Mouse (Mus musculus) heart, embryonic 14.5 days (tissue): Measurements from ENCODE around the gene Hexdc. TPM values are rescaled to one million over a fixed set of nuclear protein-coding genes. Genes with fewer than 3 reads are reported as not detected.

Experiments
- ATAC-seq: fragments of 200-750 bp; cut with Nextera tagmentation; 2 replicates; pipeline ENCODE4 v1.8.0; 2017; ENCODE audit warnings: low read depth, moderate TSS enrichment; ENCODE audit not compliant: insufficient number of reproducible peaks, insufficient read depth, low FRiP score
- H3K27ac ChIP-seq, 2 experiments: fragments of 200-500 bp in 1 of 2; fragments of 300-500 bp in 1 of 2; sonication (generic) in 1 of 2; replicated peaks in 1 of 2; 2 replicates each; pipeline ENCODE4 v1.5.1; 2012 to 2014; ENCODE audit warnings: low read depth in 2 of 2, low read length in 2 of 2, control low read depth in 1 of 2, mild to moderate bottlenecking in 1 of 2, mixed read lengths in 1 of 2; ENCODE audit not compliant: control insufficient read depth in 1 of 2, insufficient read depth in 1 of 2
- H3K27me3 ChIP-seq: fragments of 300-500 bp; sonication (generic); 2 replicates; pipeline ENCODE4 v1.6.1; 2014; ENCODE audit warnings: mild to moderate bottlenecking, low read length, control low read depth; ENCODE audit not compliant: control insufficient read depth, insufficient read depth
- H3K36me3 ChIP-seq: fragments of 300-500 bp; sonication (generic); 2 replicates; pipeline ENCODE4 v1.6.1; 2014; ENCODE audit warnings: mild to moderate bottlenecking, control low read depth, low read length, mixed read lengths; ENCODE audit not compliant: control insufficient read depth, insufficient read depth
- H3K4me1 ChIP-seq, 2 experiments: fragments of 200-500 bp in 1 of 2; fragments of 300-500 bp in 1 of 2; sonication (generic) in 1 of 2; 2 replicates each; pipeline ENCODE4 v1.6.1; 2012 to 2014; ENCODE audit warnings: low read length in 2 of 2, control low read depth in 1 of 2, mixed read lengths in 1 of 2; ENCODE audit not compliant: control insufficient read depth in 2 of 2, insufficient read depth in 2 of 2
- H3K4me2 ChIP-seq: fragments of 300-500 bp; sonication (generic); 2 replicates; pipeline ENCODE4 v1.6.1; 2014; ENCODE audit warnings: mild to moderate bottlenecking, low read length
- H3K4me3 ChIP-seq, 2 experiments: fragments of 200-500 bp in 1 of 2; fragments of 300-500 bp in 1 of 2; sonication (generic) in 1 of 2; 2 replicates each; pipeline ENCODE4 v1.5.1; 2012 to 2014; ENCODE audit warnings: low read length in 2 of 2, mild to moderate bottlenecking in 2 of 2, control low read depth in 1 of 2, low read depth in 1 of 2, moderate library complexity in 1 of 2; ENCODE audit not compliant: control insufficient read depth in 1 of 2, insufficient read depth in 1 of 2
- H3K9ac ChIP-seq: fragments of 300-500 bp; sonication (generic); 2 replicates; pipeline ENCODE4 v1.6.1; 2014; ENCODE audit warnings: mild to moderate bottlenecking, low read length
- H3K9me3 ChIP-seq: fragments of 300-500 bp; sonication (generic); 2 replicates; pipeline ENCODE4 v1.6.1; 2016; ENCODE audit warnings: low read length, control low read depth; ENCODE audit not compliant: control insufficient read depth
- WGBS: fragments of 180-500 bp; shearing (Covaris S2); extraction: QIAGEN DNeasy Blood & Tissue Kit; methylation state at CpG from one replicate; pipeline ENCODE4 v1.1.7; 2014; 5-methylcytosine and 5-hydroxymethylcytosine counted together
- polyA plus RNA-seq: library from polyadenylated mRNA; unstranded; fragments of >200 nt; fragmentation: Nextera tagmentation; extraction: Ambion mirVana; gene quantifications from 2 replicates; pipeline ENCODE4 v1.2.1, GENCODE M21; 2014

The Hexdc gene
- polyA plus RNA-seq, 1 experiment from 2014 or later, result 8.8 TPM

DNA sequence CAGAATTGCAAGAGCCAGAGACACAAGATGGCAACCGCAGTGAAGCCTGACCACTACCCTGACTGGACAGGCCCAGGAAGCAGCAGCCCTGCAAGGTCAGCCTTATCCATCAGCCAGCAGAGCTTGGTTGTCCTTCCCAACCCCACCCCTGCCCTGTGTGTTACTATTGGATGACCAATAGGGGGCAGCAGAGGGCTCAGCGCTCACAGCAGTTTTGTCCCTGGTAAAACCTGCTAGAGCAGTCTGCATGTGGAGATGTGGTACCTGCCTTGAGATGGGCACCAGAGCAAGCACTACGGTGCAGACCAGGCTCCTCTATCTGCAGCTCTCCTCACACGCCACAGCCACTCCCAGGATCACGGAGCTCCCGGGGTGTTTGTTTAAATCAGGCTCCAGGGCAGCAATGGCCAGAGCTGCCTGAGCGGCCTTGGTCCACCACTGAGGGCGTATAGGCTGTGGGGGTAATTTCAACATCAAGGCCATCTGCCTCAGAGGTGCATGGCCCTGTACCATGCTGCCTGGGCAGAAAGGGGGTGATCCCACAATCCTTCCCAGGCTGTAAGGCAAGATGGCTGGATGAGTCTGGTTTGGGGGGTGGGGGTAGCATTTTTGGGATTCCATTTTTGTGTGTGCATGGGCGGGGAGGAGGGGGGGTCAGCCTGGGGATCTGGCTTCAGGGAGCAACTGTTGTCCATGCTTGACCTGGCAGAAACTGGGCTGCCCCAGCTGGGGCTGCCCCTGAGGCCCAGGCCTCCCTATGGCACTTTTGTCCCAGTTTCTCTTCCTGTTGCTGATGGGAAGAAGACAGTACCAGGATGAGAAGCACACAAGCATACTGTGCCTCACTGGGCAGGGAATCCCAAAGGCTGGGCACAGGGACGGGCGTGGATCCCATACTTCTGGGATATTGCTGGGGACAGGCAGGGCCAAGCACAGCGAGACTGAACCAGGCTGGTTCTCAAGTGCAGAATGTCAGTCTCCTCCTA, 27.7 kb upstream of the Hexdc start:
- no peaks in the 10 kb centered on the region for H3K27me3 ChIP-seq
- no peaks in the 10 kb centered on the region for H3K9me3 ChIP-seq
- H3K4me3 ChIP-seq, result no peak overlapping the region
- H3K4me2 ChIP-seq, result no peak overlapping the region
- no peak overlapping the region for H3K27ac ChIP-seq
- H3K9ac ChIP-seq, result no peak overlapping the region
- ATAC-seq, result peak; percentile 44; the same call in 1 of the 2 replicates
- 52% methylated on average over 12 of the region's 12 CpGs for WGBS
- peaks cover under 1% of the 10 kb centered on the region; the same call in 1 of the 2 replicates for H3K36me3 ChIP-seq
- peaks cover 0 to 2% of the 10 kb centered on the region in 2 experiments; a peak in 1 of 4 replicates for H3K4me1 ChIP-seq

DNA sequence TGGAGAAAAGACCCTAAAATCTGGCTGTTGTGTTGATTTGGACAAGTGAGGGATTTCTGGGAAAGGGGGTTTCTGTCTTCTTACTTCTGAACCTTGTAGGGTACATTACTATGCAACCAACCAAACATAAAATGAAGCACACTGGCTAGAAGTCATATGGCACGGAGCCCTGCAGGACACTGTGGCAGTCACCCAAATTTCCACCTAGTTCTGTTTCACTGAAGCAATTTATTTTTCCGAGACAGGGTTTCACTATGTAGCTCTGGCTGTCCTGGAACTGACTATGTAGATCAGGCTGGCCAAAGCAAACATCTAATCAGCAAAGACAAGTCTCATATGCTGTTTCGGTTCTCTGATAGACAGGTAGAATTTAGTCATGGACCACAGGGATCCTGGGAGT, 14.6 kb upstream of the Hexdc start:
- Histone ChIP-seq H3K27ac (no peak overlapping the region), H3K27me3 (no peaks in the 10 kb centered on the region), H3K36me3 (0 out of 2 replicates have a peak, but pooled peaks cover 6% of the 10 kb centered on the region), H3K4me2 (no peak overlapping the region), H3K4me3 (no peak overlapping the region), H3K4me1 (no peaks in the 10 kb centered on the region), H3K9me3 (no peaks in the 10 kb centered on the region), H3K9ac (no peak overlapping the region)
- 63% methylated on average over 3 of the region's 3 CpGs for WGBS
- ATAC-seq, result no peak

DNA sequence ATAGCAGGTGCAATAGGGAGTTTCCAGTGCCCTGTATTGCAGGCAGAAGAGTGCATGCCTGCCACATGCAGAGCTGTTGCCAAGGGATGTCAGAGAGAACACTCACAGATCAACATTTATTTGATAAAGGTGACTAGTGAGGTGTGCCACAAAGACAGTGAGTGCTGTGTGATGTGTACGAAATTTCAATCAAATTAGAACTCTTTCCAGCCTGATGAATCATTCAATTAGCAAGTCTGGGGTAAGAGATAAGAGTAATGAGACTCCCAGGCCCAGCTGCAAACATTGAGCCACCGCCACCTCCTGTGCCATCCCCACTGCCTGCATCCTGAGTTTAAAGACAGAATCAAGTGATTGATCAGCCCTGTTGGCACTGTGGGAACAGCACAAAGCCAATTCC, 11.5 kb upstream of the Hexdc start:
- ATAC-seq, result no peak
- H3K9me3 ChIP-seq, result no peaks in the 10 kb centered on the region
- WGBS, result 64% methylated on average over 2 of the region's 2 CpGs
- H3K4me1 ChIP-seq, result no peaks in the 10 kb centered on the region
- peaks cover 4% of the 10 kb centered on the region; the same call in 1 of the 2 replicates for H3K36me3 ChIP-seq
- no peak overlapping the region for H3K9ac ChIP-seq
- no peaks in the 10 kb centered on the region for H3K27me3 ChIP-seq
- no peak overlapping the region for H3K27ac ChIP-seq
- H3K4me2 ChIP-seq, result no peak overlapping the region
- no peak overlapping the region for H3K4me3 ChIP-seq

DNA sequence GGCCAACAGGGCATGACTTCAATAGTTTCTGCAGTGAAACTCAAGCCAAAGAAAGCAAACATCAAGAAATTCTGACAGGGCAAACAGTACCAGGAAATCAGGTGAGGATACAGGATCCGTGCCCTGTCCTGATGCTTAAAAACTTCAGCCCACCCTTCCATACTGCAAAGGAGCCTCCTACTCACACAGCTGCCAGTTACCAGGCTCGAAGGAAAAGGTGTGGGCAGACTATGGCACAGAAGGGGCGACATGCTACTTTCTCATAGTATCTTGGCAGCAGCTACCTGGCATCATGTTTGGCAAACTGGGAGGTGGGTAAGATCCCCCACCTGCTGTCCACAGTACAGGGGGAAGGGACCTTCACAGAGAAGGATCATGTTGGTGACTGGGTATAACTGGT, 10.8 kb upstream of the Hexdc start:
- Histone ChIP-seq H3K4me2 (no peak overlapping the region), H3K27ac (no peak overlapping the region), H3K9me3 (no peaks in the 10 kb centered on the region), H3K27me3 (no peaks in the 10 kb centered on the region), H3K4me3 (no peak overlapping the region), H3K36me3 (peaks cover 3% of the 10 kb centered on the region; the same call in 1 of the 2 replicates), H3K4me1 (no peaks in the 10 kb centered on the region), H3K9ac (no peak overlapping the region)
- 80% methylated on average over 3 of the region's 3 CpGs for WGBS
- no peak for ATAC-seq

DNA sequence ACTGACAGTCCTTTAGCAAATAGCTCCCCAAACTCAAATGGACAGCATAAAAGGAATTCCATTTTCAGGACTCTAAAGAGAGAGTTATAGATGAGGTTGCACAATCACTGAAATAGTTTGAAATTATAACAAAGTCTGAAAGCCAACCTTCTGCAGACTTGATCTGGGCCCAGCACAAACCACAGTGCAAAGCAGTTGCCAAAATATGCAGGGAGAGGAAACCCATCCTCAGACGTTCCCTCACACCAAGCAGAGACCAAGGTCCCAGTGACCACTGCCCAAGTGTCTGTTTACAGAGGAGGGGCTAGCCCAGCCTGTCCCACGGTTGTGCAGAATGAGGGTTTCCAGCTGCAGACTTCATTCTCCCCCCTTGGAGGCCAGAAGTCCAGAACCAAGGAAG, 5.6 kb upstream of the Hexdc start:
- Histone ChIP-seq H3K4me2 (no peak overlapping the region), H3K4me3 (no peak overlapping the region), H3K36me3 (no peaks in the 10 kb centered on the region; the same call in 1 of the 2 replicates), H3K4me1 (peaks cover 0 to 6% of the 10 kb centered on the region in 2 experiments; a peak in 2 of 4 replicates), H3K27ac (no peak overlapping the region), H3K9me3 (no peaks in the 10 kb centered on the region), H3K9ac (no peak overlapping the region), H3K27me3 (no peaks in the 10 kb centered on the region)
- WGBS, result 48% methylated on average over 2 of the region's 2 CpGs
- no peak for ATAC-seq

DNA sequence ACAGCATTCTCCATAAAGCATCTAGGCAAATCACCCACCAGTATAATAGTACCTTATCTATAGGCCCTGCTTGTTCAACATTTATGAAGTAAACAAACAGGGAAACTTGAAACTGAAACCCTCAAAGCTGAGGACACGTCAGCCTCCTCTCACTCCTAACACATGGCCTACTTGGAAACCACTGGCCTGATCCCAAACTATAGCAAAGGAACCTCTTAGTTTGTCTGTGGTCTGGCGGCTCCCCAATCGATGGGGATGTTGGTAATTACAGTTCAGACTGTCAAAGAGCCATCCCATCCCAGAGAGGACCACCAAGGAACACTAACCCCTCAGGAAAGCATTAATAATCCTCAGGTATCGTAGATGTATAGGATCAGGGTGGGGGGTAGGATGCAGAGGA, 4.4 kb upstream of the Hexdc start:
- no peak for ATAC-seq
- Histone ChIP-seq H3K27me3 (no peaks in the 10 kb centered on the region), H3K36me3 (no peaks in the 10 kb centered on the region; the same call in 1 of the 2 replicates), H3K27ac (no peak overlapping the region), H3K4me2 (no peak overlapping the region), H3K4me3 (no peak overlapping the region), H3K4me1 (peaks cover 2 to 10% of the 10 kb centered on the region in 2 experiments; a peak in 2 of 4 replicates), H3K9me3 (no peaks in the 10 kb centered on the region), H3K9ac (no peak overlapping the region)
- 86% methylated on average over 4 of the region's 4 CpGs for WGBS

DNA sequence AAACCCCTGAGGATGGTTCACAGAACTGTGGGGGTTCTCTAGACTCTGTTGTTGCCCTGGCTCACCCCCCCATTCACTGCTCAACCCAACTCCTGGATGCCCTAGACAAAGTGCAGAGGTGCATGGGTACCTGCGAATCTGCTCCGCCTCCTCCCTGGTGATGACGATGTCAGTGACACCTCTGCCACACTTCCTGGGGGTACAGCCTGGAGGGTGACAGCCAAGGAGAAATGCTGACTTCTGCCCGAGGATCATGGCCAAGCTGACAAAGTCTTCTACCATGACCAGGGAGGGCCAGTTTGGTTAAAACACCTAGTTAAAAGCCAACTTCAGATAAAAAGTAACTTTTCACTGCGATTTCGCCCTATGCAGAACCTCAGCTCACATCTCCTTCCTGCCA, 3.5 kb upstream of the Hexdc start:
- no peak overlapping the region for H3K9ac ChIP-seq
- no peak overlapping the region for H3K27ac ChIP-seq
- no peaks in the 10 kb centered on the region for H3K9me3 ChIP-seq
- H3K36me3 ChIP-seq, result no peaks in the 10 kb centered on the region; the same call in 1 of the 2 replicates
- H3K27me3 ChIP-seq, result no peaks in the 10 kb centered on the region
- H3K4me3 ChIP-seq, result no peak overlapping the region
- ATAC-seq, result no peak
- 85% methylated on average over 6 of the region's 6 CpGs for WGBS
- no peak overlapping the region for H3K4me2 ChIP-seq
- H3K4me1 ChIP-seq, result peaks cover 2 to 16% of the 10 kb centered on the region in 2 experiments; a peak in 2 of 4 replicates
